Comparison of ENCODE assay signal across 15 mouse cellular contexts in the genomic region with DNA sequence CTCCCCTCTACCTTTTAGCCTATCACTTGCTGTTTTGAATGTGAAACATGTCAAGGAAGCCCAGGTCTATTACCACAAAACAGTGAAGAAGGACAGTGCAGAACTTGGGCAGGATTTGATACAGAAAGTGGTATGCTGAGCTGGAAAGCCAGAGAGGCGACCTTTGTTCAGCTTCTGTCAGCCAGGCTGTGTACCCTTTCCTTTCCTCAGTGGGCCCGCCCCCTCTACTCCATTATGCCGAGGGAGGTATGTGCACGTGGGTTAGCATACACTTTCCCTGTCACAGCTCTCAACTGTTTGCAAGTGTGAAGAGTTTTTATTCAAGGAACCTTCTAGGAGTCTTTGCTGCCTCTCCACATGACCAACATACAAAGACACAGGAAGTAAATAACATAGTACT. TPM values are rescaled to one million over a fixed set of nuclear protein-coding genes. Genes with fewer than 3 reads are reported as not detected.
DNase-seq lines count a peak whose midpoint lies in the region; ATAC-seq and TF ChIP-seq lines count a peak whose summit lies in the region.
"Had no signal": no experiment of that assay in that cellular context is flagged by ENCODE, and none has a peak within 500 bp of the region (broad histone marks: within the 10 kb centered on the region; RNA-seq: fewer than 3 reads in every experiment).

No protein-coding gene starts in this region.

- ATAC-seq in stomach, embryonic 16.5 days (ENCODE audit: insufficient read depth, low FRiP score): no peak
- ATAC-seq: hindbrain, postnatal 0 days had no signal

- H3K36me3 ChIP-seq in thymus, adult 2 months (ENCODE audit: control insufficient read depth, insufficient read depth, low read length): no peaks in the 10 kb centered on the region
- H3K36me3 ChIP-seq in liver, adult 2 months (ENCODE audit: control insufficient read depth, insufficient read depth, low read length): no peaks in the 10 kb centered on the region
- no peaks in the 10 kb centered on the region for H3K36me3 ChIP-seq in stomach, embryonic 16.5 days (ENCODE audit: control insufficient read depth, insufficient read depth, low read length)

- no peak for TF ChIP-seq POLR2A in thymus, adult 2 months (IDR thresholded peaks at IDR 0.05; ENCODE audit: control insufficient read depth, extremely low read depth, insufficient read depth, low read length, poor library complexity)
- TF ChIP-seq POLR2A in liver, adult 2 months (IDR thresholded peaks at IDR 0.05; ENCODE audit: extremely low read depth, insufficient read depth, low read length): no peak

- H3K9ac ChIP-seq in liver, adult 2 months (ENCODE audit: low read depth, low read length): no peak overlapping the region
- 0 out of 2 replicates have a peak overlapping the region, but pooled peaks have one; percentile 24 for H3K9ac ChIP-seq in stomach, embryonic 16.5 days (ENCODE audit: low read length)
- H3K9ac ChIP-seq: liver, embryonic 14.5 days had no signal

- H3K4me1 ChIP-seq in thymus, adult 2 months (replicated peaks; ENCODE audit: control insufficient read depth, insufficient read depth, low read length): peaks cover 4% of the 10 kb centered on the region; the same call in 1 of the 2 replicates
- peaks cover 9% of the 10 kb centered on the region; the same call in 1 of the 2 replicates for H3K4me1 ChIP-seq in liver, adult 2 months (ENCODE audit: control insufficient read depth, insufficient read depth, low read length)
- peaks cover 39% of the 10 kb centered on the region for H3K4me1 ChIP-seq in stomach, embryonic 16.5 days (ENCODE audit: control insufficient read depth, insufficient read depth, low read length)
- H3K4me1 ChIP-seq: midbrain, embryonic 10.5 days had no signal

- H3K79me2 ChIP-seq in liver, adult 2 months (ENCODE audit: control insufficient read depth, insufficient read depth, low read length): no peaks in the 10 kb centered on the region

- no peaks in the 10 kb centered on the region for H3K27me3 ChIP-seq in thymus, adult 2 months (ENCODE audit: control insufficient read depth, insufficient read depth, low read length)
- H3K27me3 ChIP-seq in liver, adult 2 months (ENCODE audit: control insufficient read depth, insufficient read depth, low read length): no peaks in the 10 kb centered on the region
- H3K27me3 ChIP-seq in stomach, embryonic 16.5 days (ENCODE audit: control insufficient read depth, insufficient read depth, low read length): no peaks in the 10 kb centered on the region

- peak; percentile 29 for DNase-seq in thymus, postnatal 14 days
- no peak for DNase-seq in thymus, adult 2 months
- peak; percentile 61 for DNase-seq in kidney, adult 9 months
- no peak for DNase-seq in liver, adult 2 months (ENCODE audit: extremely low read depth, low read depth, low spot score)
- no peak for DNase-seq in lung, postnatal 10 days
- no peak for DNase-seq in frontal cortex, adult 2 months (ENCODE audit: extremely low spot score in 1 of 2, low spot score in 1 of 2)
- DNase-seq in layer of hippocampus, adult 11-12 months (ENCODE audit: low spot score): no peak
- DNase-seq: adrenal gland, postnatal 10 days; cerebellum, adult 2 months; heart, postnatal 4 days; lung, postnatal 36 days had no signal

- H3K4me3 ChIP-seq in thymus, adult 2 months (ENCODE audit: control insufficient read depth, insufficient read depth, low read length): no peak overlapping the region
- no peak overlapping the region for H3K4me3 ChIP-seq in liver, adult 2 months (ENCODE audit: insufficient read depth, low read depth, low read length)
- no peak overlapping the region for H3K4me3 ChIP-seq in stomach, embryonic 16.5 days (replicated peaks; ENCODE audit: low read length)
- H3K4me3 ChIP-seq: midbrain, embryonic 10.5 days had no signal

- H3K4me2 ChIP-seq in stomach, embryonic 16.5 days (ENCODE audit: low read depth, low read length): no peak overlapping the region

- WGBS in thymus, adult 2 months: 72% methylated on average over 4 of the region's 4 CpGs
- WGBS in liver, adult 2 months: 25% methylated on average over 4 of the region's 4 CpGs
- 30% methylated on average over 4 of the region's 4 CpGs for WGBS in stomach, embryonic 16.5 days

- no peak for TF ChIP-seq CTCF in thymus, adult 2 months (IDR thresholded peaks at IDR 0.05; ENCODE audit: borderline replicate concordance, control insufficient read depth, extremely low read depth, insufficient read depth, low read length, poor library complexity)
- TF ChIP-seq CTCF in liver, adult 2 months (IDR thresholded peaks at IDR 0.05; ENCODE audit: low read depth, low read length): no peak

- H3K27ac ChIP-seq in thymus, adult 2 months (ENCODE audit: control insufficient read depth, insufficient read depth, low read length): no peak overlapping the region
- 0 out of 2 replicates have a peak overlapping the region, but pooled peaks have one; percentile 10 for H3K27ac ChIP-seq in liver, adult 2 months (replicated peaks; ENCODE audit: insufficient read depth, low read depth, low read length)
- H3K27ac ChIP-seq in stomach, embryonic 16.5 days (ENCODE audit: low read length): peak overlapping the region; percentile 44; the same call in 1 of the 2 replicates
- H3K27ac ChIP-seq: hindbrain, postnatal 0 days; liver, embryonic 14.5 days; midbrain, embryonic 10.5 days had no signal

- H3K9me3 ChIP-seq in stomach, embryonic 16.5 days (replicated peaks; ENCODE audit: control insufficient read depth, low read length): no peaks in the 10 kb centered on the region
- H3K9me3 ChIP-seq: midbrain, embryonic 10.5 days had no signal

RNA-seq across cellular contexts. Expression of a gene that starts 6.0 kb away (rescaled TPM):
- polyA plus RNA-seq in thymus, adult 2 months (2012; rRNA removed): 7.6 and 8.8 TPM in 2 replicates
- total RNA-seq in liver, adult 2 months (2014; rRNA removed): 3.0 and 3.6 TPM in 2 replicates
- polyA plus RNA-seq in liver, adult 2 months (2012; rRNA removed): 2.0 TPM in 2 replicates
- polyA plus RNA-seq in stomach, embryonic 16.5 days (2015; fragmentation: Nextera tagmentation; extraction: Ambion mirVana): 21.0 and 21.1 TPM in 2 replicates
- polyA plus RNA-seq in frontal cortex, adult 2 months (2012; rRNA removed): 30.1 and 31.2 TPM in 2 replicates

RNA-seq across cellular contexts. Expression of a gene that starts 6.1 kb away (rescaled TPM):
- 9.0 and 10.5 TPM in 2 replicates for polyA plus RNA-seq in thymus, adult 2 months (2012; rRNA removed)
- 1.1 and 1.8 TPM in 2 replicates for total RNA-seq in liver, adult 2 months (2014; rRNA removed)
- 0.21 and 0.31 TPM in 2 replicates for polyA plus RNA-seq in liver, adult 2 months (2012; rRNA removed)
- 14.9 and 15.0 TPM in 2 replicates for polyA plus RNA-seq in stomach, embryonic 16.5 days (2015; fragmentation: Nextera tagmentation; extraction: Ambion mirVana)
- 9.2 and 9.6 TPM in 2 replicates for polyA plus RNA-seq in frontal cortex, adult 2 months (2012; rRNA removed)

RNA-seq across cellular contexts. Expression of a gene that starts 21.0 kb away (rescaled TPM):
- polyA plus RNA-seq in thymus, adult 2 months (2012; rRNA removed): 0.33 and 0.46 TPM in 2 replicates
- total RNA-seq in liver, adult 2 months (2014; rRNA removed): 0.07 and 0.09 TPM in 2 replicates
- polyA plus RNA-seq in liver, adult 2 months (2012; rRNA removed): 0.05 and 0.11 TPM in 2 replicates
- polyA plus RNA-seq in stomach, embryonic 16.5 days (2015; fragmentation: Nextera tagmentation; extraction: Ambion mirVana): 0.60 and 0.65 TPM in 2 replicates
- 5.4 and 5.5 TPM in 2 replicates for polyA plus RNA-seq in frontal cortex, adult 2 months (2012; rRNA removed)

RNA-seq across cellular contexts. Expression of a gene that starts 50.7 kb away (rescaled TPM):
- polyA plus RNA-seq in thymus, adult 2 months (2012; rRNA removed): 874 and 910 TPM in 2 replicates
- 1,017 and 1,033 TPM in 2 replicates for total RNA-seq in liver, adult 2 months (2014; rRNA removed)
- polyA plus RNA-seq in liver, adult 2 months (2012; rRNA removed): 177 and 193 TPM in 2 replicates
- 1,851 and 2,115 TPM in 2 replicates for polyA plus RNA-seq in stomach, embryonic 16.5 days (2015; fragmentation: Nextera tagmentation; extraction: Ambion mirVana)
- 936 and 1,149 TPM in 2 replicates for polyA plus RNA-seq in frontal cortex, adult 2 months (2012; rRNA removed)

Comparison
In these comparisons a context has a peak if more than half of its experiments do, and no peak if none do; other contexts are left out.
1. DNase-seq: peak in thymus, postnatal 14 days (single experiment) and kidney, adult 9 months (single experiment); none in thymus, adult 2 months (single experiment), liver, adult 2 months (single experiment), lung, postnatal 10 days (single experiment), frontal cortex, adult 2 months (0 of 2) and layer of hippocampus, adult 11-12 months (single experiment).